Mouse (Mus musculus): ENCODE measurements around the gene Olfr281.
A peak's percentile ranks its signal among the peaks of the same experiment; 100 is the strongest.
"Not testable (repeated sequence)": the region's sequence is repeated elsewhere in the genome, so short reads cannot be mapped to it uniquely, and the experiment has no call there.

Olfr281 gene

GRCm38 (mm10) chr15:98452288-98452687, at the start of gene Olfr281:
Olfr281 (plus strand) TSS chr15:98452588.
- no peak for DNase-seq

DNA sequence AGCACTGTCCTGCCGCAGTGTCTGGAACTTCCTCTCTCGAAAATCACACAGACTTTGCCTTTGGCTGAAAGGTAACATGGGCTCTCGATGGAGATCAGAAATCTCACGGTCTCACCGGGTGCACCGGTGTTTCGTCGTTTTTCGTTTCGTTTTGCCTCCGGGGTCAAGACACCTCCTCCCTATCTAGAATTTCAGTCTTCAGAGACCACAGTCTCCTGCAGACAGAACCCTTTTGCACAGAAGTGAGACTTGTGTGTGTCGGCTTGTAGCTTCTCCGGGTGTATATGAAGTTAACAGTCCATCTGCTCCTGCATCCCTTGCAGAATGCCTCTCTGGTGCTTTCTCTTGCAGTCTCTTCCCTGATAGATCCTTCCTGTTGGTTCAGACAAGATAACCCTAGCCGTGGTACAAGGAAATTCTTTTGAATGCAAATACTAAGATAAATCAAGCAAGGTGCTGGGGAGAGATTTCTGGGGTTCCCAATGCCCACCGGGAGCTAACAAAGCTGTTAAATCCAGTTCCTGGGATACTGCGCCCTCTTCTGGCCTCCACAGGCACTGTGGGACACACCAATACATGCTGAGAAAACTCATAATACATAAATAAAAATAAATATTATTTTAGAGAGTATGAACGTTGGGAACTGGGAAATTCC, 43.9 kb upstream of the Olfr281 start:
- peak; percentile 55 for DNase-seq

GRCm38 (mm10) chr15:98409635-98410034, 42.8 kb upstream of the Olfr281 start:
- DNase-seq = no peak

- DNase-seq = no peak
Measured at GRCm38 (mm10) chr15:98410249-98410648, 42.1 kb upstream of the Olfr281 start.

GRCm38 (mm10) chr15:98415996-98416395, 36.4 kb upstream of the Olfr281 start:
- DNase-seq = no peak

DNA sequence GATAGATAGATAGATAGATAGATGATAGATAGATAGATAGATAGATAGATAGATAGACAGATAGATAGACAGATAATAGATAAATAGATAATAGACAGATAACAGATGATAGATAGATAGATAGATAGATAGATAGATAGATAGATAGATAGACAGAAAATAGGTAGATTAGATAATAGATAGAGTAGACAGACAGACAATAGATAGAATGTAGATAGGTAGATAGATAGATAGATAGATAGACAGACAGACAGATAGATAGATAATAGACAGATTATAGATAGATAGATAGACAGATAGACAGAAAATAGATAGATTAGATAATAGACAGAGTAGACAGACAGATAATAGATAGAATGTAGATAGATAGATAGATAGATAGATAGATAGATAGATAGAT, 35.6 kb upstream of the Olfr281 start:
- DNase-seq = not testable (repeated sequence)

DNA sequence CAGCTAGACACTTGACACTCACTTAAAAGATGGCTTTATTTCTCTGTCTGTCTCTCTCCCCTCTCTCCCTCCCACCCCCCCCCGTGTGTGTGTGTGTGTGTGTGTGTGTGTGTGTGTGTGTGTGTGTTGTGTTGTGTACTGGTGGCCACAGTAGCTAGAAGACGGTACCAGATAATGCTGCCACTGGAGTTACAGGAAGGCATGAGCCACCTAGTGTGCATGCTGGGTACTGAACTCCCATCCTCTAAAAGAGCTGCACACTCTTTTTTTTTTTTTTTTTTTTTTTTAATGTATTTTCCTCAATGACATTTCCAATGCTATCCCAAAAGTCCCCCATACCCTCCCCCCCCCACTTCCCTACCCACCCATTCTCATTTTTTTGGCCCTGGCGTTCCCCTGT, 35.1 kb upstream of the Olfr281 start:
- DNase-seq = not testable (repeated sequence)

DNA sequence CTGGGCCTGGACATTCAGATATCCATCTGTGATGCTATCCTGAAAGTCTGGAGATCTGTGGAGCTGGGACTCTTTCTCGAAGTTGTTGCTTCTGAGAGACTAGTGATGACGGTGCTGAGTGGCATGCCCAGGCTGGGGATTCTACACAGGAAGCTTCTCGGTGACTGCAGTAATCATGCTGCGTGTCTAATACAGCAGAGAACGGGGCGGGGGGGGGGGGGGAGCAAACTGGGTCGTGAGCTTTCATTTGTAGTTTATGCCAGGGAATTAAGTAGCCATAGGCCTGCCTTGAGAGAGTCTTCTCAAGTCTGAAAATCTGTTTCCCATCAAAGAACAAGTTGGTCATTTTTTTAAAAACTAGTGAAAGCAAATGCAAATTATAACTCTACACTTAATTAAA, 34.3 kb upstream of the Olfr281 start:
- no peak for DNase-seq

- no peak for DNase-seq
Measured at GRCm38 (mm10) chr15:98420897-98421296, 31.5 kb upstream of the Olfr281 start.

GRCm38 (mm10) chr15:98424326-98424725, 28.1 kb upstream of the Olfr281 start:
- DNase-seq = no peak

DNA sequence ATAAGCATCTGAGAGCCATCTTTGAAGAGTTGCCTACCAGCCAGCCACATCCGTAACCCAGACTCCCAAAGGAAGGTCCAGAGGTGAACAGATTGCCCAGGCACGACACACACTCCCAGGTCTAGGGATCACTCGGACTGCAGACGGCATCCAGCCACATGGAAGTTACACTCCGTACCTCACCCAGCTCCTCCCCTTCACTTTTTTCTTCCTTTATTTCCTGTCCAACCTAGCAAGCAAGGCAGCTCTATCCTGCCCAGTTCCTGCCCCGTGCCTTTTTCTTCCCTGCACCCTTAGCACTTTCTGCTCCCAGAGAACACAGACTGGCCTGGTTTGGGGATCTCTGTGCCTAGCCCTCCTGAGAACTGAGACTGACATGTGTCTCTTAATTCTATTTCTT, 27.6 kb upstream of the Olfr281 start:
- DNase-seq = no peak

- DNase-seq = no peak
Measured at GRCm38 (mm10) chr15:98425188-98425587, 27.2 kb upstream of the Olfr281 start.

GRCm38 (mm10) chr15:98430925-98431324, 21.5 kb upstream of the Olfr281 start, which contains the start of gene Olfr282:
Olfr282 (plus strand) TSS chr15:98431225.
- DNase-seq = not testable (repeated sequence)

DNA sequence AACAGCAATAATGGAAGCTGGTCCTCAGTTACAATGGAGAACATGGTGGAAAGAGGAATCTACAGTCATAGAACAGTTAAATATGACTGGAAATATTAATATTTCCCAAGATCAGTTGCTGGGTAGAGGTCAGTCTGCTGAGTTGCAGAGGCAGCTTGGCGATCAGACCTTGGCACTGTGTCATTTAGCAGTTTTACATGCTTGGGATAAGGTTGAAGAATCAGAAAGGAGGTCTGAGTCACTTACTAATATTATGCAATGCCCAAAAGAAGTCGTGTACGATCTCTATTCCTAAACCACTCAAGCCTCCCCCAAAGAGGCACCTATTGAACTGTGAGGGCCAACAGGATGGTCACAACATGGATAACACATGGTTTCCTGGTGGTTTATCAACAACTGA, 7.8 kb upstream of the Olfr281 start:
- no peak for DNase-seq

DNA sequence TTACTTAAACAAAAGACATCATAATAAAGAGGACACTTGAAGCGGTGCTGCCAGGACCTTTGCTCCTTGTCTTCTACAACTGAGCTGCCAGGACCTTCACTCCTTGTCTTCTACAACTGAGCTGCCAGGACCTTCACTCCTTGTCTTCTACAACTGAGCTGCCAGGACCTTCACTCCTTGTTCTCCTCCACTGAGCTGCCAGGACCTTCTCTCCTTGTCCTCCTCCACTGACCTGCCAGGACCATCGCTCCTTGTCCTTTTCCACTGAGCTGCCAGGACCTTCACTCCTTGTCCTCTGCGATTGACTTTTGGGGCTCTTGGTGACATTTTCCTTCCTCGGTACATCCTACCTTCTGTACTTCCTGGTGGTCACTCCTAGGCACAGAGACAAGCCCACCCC, 3.9 kb upstream of the Olfr281 start:
- DNase-seq = no peak

DNA sequence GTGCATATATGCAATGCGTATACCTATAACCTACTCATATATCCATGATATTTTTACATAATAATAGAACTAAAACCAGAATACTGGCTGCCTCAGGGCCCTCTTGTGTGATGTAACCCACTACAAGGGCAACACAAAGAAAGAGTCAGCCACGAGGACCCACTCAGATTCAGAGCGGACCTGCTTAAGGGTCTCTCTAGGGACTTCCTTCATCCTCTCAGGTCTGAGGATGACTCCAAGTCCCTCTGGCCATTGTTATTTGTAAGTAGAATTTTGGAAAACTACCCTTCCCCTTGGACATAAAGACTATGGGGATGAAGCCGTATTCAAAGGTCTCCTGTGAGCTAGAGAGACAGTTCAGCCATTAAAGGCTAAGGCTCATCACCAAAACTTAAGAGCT, 17.2 kb downstream of the Olfr281 start, which contains the start of gene OR5BS1P:
OR5BS1P (plus strand) TSS at position 301 of the 400 bp plus-strand sequence.
- no peak for DNase-seq

- no peak for DNase-seq
Measured at GRCm38 (mm10) chr15:98471539-98471938, 19.2 kb downstream of the Olfr281 start.

- DNase-seq = no peak
Measured at GRCm38 (mm10) chr15:98474958-98475357, 22.6 kb downstream of the Olfr281 start.

DNA sequence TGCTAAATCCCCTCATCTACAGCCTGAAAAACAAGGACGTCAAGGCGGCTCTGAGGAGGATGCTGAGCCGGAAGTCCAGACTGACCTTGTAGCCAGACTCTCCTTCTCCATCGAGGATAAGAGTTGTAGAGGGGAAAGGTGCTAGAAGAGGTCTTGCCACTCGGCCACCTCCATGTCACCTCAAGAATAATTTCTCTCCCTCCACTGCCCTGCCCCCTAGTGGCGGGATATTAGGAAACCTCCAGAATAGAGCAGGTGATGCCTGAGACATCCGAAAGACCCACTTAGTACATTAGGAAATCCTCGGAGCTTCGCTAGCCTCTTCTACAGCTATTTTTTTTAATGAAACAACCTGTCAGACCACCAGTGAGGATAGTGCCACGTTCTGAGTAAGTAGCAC, 23.0 kb downstream of the Olfr281 start:
- peak; percentile 39 for DNase-seq

DNA sequence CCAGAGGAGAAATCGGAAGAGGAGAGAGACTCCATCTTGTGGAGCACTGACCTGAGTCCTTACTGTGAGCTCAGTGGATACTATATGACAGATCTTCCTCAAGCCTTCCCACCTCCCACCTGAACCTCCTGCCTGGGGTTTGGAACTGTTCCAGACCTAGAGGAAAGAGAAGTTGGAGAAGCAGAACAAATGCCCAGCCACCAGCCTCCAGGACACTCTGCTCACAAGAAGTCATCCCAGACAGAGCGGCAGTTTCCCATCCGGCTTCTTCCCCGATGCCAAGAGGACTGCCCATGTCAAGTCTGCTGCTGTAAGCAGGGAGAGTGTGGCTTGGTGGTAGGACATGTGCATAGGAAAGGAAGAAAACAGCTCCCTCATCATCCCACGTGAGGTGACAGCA, 23.9 kb downstream of the Olfr281 start:
- no peak for DNase-seq

- DNase-seq = no peak
Measured at GRCm38 (mm10) chr15:98479568-98480102, 27.2 kb downstream of the Olfr281 start.

GRCm38 (mm10) chr15:98482701-98483100, 30.3 kb downstream of the Olfr281 start, which contains the start of gene Lalba:
Lalba (minus strand) TSS chr15:98482721.
- DNase-seq = no peak

GRCm38 (mm10) chr15:98483907-98484886, 31.8 kb downstream of the Olfr281 start:
- DNase-seq = no peak
